ENCODE assay signal across 9 mouse cellular contexts in the genomic region with DNA sequence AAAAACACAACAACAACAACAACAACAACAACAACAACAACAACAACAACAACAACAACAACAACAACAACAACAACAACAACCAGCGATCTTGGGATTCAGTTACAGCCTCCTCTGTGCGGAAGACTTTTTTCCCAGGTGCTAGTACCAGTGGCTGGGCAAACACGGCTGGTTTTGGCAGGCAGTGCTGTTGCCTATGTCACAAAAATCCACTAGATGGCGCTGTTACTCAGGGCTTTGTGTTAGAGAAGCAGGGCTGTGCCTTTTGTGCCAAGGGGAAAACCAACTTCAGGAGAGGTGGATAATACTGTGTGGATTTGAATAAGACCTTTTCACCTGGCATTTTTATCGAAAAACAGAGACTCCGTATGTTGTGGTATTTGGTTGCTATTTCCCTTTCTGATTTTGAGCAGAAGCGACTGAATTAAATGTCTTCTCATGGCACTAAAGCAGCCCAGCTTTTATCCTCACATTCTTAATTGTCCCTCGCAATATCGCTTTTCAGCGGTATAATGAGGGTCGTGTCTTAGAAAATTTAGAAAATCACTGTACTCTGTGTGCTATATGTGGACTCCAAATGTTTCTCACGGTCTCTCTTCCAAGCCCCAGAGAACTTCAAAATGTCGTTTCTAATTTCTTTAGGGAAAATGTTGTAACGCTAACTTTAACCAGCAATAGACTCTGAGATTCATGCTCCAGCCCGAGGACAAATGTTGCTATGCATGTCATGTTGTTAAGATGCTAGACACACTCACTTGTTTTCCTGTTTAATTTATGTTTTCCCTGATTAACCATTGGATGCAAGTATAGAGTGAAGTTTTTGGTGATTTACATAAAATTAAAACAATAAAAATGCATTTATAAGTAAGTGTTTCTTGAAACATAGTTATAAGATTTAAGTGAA.
DNase-seq lines count a peak whose midpoint lies in the region; ATAC-seq and TF ChIP-seq lines count a peak whose summit lies in the region.
"Had no signal": no experiment of that assay in that cellular context is flagged by ENCODE, and none has a peak within 500 bp of the region (broad histone marks: within the 10 kb centered on the region; RNA-seq: fewer than 3 reads in every experiment).

No protein-coding gene starts in this region.

- peak; percentile 75 for DNase-seq in ES-E14 (ENCODE audit: low read depth, low spot score)
- DNase-seq in brain, embryonic 14.5 days (ENCODE audit: low read depth): peak; percentile 95
- peak; percentile 63 for DNase-seq in fibroblast of lung, adult 2 months (ENCODE audit: low read depth)
- DNase-seq in heart, postnatal 36 days: peak; percentile 66 to 68
- peak; percentile 4 for DNase-seq in large intestine, adult 2 months (ENCODE audit: low read depth, low spot score)
- DNase-seq in lung, adult 2 months: peak; percentile 26
- peak; percentile 82 for DNase-seq in ovary, postnatal 14 days (ENCODE audit: low spot score)

- no peaks in the 10 kb centered on the region for H3K4me1 ChIP-seq in ES-E14 (ENCODE audit: control insufficient read depth in 2 of 2, insufficient read depth in 2 of 2, low read length in 2 of 2, poor library complexity in 1 of 2)
- no peaks in the 10 kb centered on the region for H3K4me1 ChIP-seq in lung, adult 2 months (ENCODE audit: control insufficient read depth, insufficient read depth, low read length)

- peak; percentile 91 for TF ChIP-seq CTCF in brain, embryonic 14.5 days (IDR thresholded peaks at IDR 0.05; ENCODE audit: borderline replicate concordance, extremely low read depth, insufficient read depth, insufficient read length)
- TF ChIP-seq CTCF in lung, adult 2 months (IDR thresholded peaks at IDR 0.05; ENCODE audit: insufficient read depth, low read length): peak; percentile 70

- TF ChIP-seq POLR2A in brain, embryonic 14.5 days (IDR thresholded peaks at IDR 0.05; ENCODE audit: borderline replicate concordance, extremely low read depth, insufficient read depth, insufficient read length, poor library complexity, severe bottlenecking): no peak
- TF ChIP-seq POLR2A in lung, adult 2 months (IDR thresholded peaks at IDR 0.05; ENCODE audit: borderline replicate concordance, extremely low read depth, low read depth, low read length): no peak

- intact Hi-C loops in heart, postnatal 36 days (cut with DNase I): loop anchor here (10.0 kb wide), 1 partner anchor 473 kb away; no protein-coding TSS in a partner anchor

- H3K36me3 ChIP-seq in ES-E14 (ENCODE audit: control insufficient read depth, insufficient read depth, low read length, poor library complexity, severe bottlenecking): no peaks in the 10 kb centered on the region

- in situ Hi-C loops in ES-E14 (cut with MboI; ENCODE audit: low sequenced_read_pairs in 2 of 2, unreplicated experiment in 2 of 2): no loop called here

- H3K4me3 ChIP-seq in ES-E14 (ENCODE audit: insufficient read depth in 1 of 2, low read depth in 1 of 2, low read length in 2 of 2, poor library complexity in 1 of 2, severe bottlenecking in 1 of 2): no peak overlapping the region
- H3K4me3 ChIP-seq in lung, adult 2 months (replicated peaks; ENCODE audit: extremely low read depth, low read depth, low read length): no peak overlapping the region
- H3K4me3 ChIP-seq: megakaryocyte, embryonic 14.5 days had no signal

- no peaks in the 10 kb centered on the region for H3K9me3 ChIP-seq in ES-E14 (ENCODE audit: control insufficient read depth, insufficient read depth, low read depth, low read length)
- H3K9me3 ChIP-seq: megakaryocyte, embryonic 14.5 days had no signal

- ATAC-seq in erythroblast, adult 5-6 weeks (replicated peaks; ENCODE audit: low FRiP score, poor library complexity, severe bottlenecking): no peak

- H3K9ac ChIP-seq in ES-E14 (ENCODE audit: insufficient read depth, low read depth, low read length, poor library complexity, severe bottlenecking): no peak overlapping the region

- WGBS in large intestine, adult 2 months: 48% methylated on average over 15 of the region's 15 CpGs
- 48% methylated on average over 15 of the region's 15 CpGs for WGBS in lung, adult 2 months

- no peak overlapping the region for H3K27ac ChIP-seq in ES-E14 (ENCODE audit: insufficient read depth, low read depth, low read length, poor library complexity, severe bottlenecking)

TF ChIP-seq in ES-E14, 5 proteins besides CTCF, POLR2A, EP300 and RAD21:
- TF ChIP-seq HCFC1 (IDR thresholded peaks at IDR 0.05; ENCODE audit: borderline replicate concordance, insufficient read depth, low read length): no peak
- TF ChIP-seq ZC3H11A (IDR thresholded peaks at IDR 0.05; ENCODE audit: borderline replicate concordance, low read depth, low read length): peak; percentile 66; the same call in 1 of the 2 replicates
- no peak for TF ChIP-seq CHD2 (IDR thresholded peaks at IDR 0.05; ENCODE audit: low read depth, low read length)
- TF ChIP-seq ZNF384 (IDR thresholded peaks at IDR 0.05; ENCODE audit: low read depth, low read length): no peak
- TF ChIP-seq MAFK (IDR thresholded peaks at IDR 0.05; ENCODE audit: insufficient read depth, low read depth, low read length): no peak

Comparison
In these comparisons a context has a peak if more than half of its experiments do, and no peak if none do; other contexts are left out.
1. DNase-seq: peak in every context shown above with its lines; median percentile 95 in brain, embryonic 14.5 days; 82 in ovary, postnatal 14 days; 75 in ES-E14; 67 in heart, postnatal 36 days; 63 in fibroblast of lung, adult 2 months; 26 in lung, adult 2 months; 4 in large intestine, adult 2 months.